Mouse (Mus musculus): Measurements from ENCODE around the gene Capn11. TPM values are rescaled to one million over a fixed set of nuclear protein-coding genes. Genes with fewer than 3 reads are reported as not detected.

Capn11 gene
- total and polyA plus RNA-seq, 2 experiments from 2014 or later, result 0.76 TPM; not detected in 1

- no peak overlapping the region for H3K4me2 ChIP-seq (ENCODE audit: low read depth, low read length)
- 62% methylated on average over 23 of the region's 23 CpGs for WGBS
- H3K9me3 ChIP-seq (replicated peaks; ENCODE audit: control insufficient read depth, low read length), result no peaks in the 10 kb centered on the region
- TF ChIP-seq CTCF (IDR thresholded peaks at IDR 0.05; ENCODE audit: low read depth) (no peak), EP300 (IDR thresholded peaks at IDR 0.05; ENCODE audit: low read depth) (no peak)
- peaks cover 24% of the 10 kb centered on the region for H3K4me1 ChIP-seq (ENCODE audit: control insufficient read depth, insufficient read depth)
- no peak overlapping the region for H3K4me3 ChIP-seq (ENCODE audit: low read depth, low read length)
- H3K27ac ChIP-seq (ENCODE audit: low read depth), result 0 out of 2 replicates have a peak overlapping the region, but pooled peaks have one; percentile 7
- H3K36me3 ChIP-seq (replicated peaks; ENCODE audit: control insufficient read depth, insufficient read depth, low read length), result peaks cover 10% of the 10 kb centered on the region; the same call in 1 of the 2 replicates
- H3K9ac ChIP-seq (replicated peaks; ENCODE audit: low read depth, low read length), result no peak overlapping the region
- no peaks in the 10 kb centered on the region for H3K27me3 ChIP-seq (ENCODE audit: control insufficient read depth, insufficient read depth, low read length)
- DNase-seq (ENCODE audit: low spot score), result no peak
- ATAC-seq (ENCODE audit: insufficient read depth, low read depth), result no peak
Observed at GRCm38 (mm10) chr17:45695227-45696120, 36.3 kb upstream of the Capn11 start.

- Histone ChIP-seq H3K4me1 (ENCODE audit: control insufficient read depth, insufficient read depth) (peaks cover 25% of the 10 kb centered on the region), H3K4me2 (ENCODE audit: low read depth, low read length) (peak overlapping the region; percentile 2; the same call in 1 of the 2 replicates), H3K9me3 (replicated peaks; ENCODE audit: control insufficient read depth, low read length) (no peaks in the 10 kb centered on the region), H3K27ac (ENCODE audit: low read depth) (no peak overlapping the region; the same call in 1 of the 2 replicates), H3K36me3 (replicated peaks; ENCODE audit: control insufficient read depth, insufficient read depth, low read length) (peaks cover 10% of the 10 kb centered on the region; the same call in 1 of the 2 replicates), H3K9ac (replicated peaks; ENCODE audit: low read depth, low read length) (no peak overlapping the region), H3K27me3 (ENCODE audit: control insufficient read depth, insufficient read depth, low read length) (no peaks in the 10 kb centered on the region), H3K4me3 (ENCODE audit: low read depth, low read length) (no peak overlapping the region)
- 48% methylated on average over 18 of the region's 18 CpGs for WGBS
- ATAC-seq (ENCODE audit: insufficient read depth, low read depth) (peak; percentile 28; the same call in 1 of the 2 replicates), DNase-seq (ENCODE audit: low spot score) (no peak)
- TF ChIP-seq EP300 (IDR thresholded peaks at IDR 0.05; ENCODE audit: low read depth) (no peak), CTCF (IDR thresholded peaks at IDR 0.05; ENCODE audit: low read depth) (no peak)
Observed at GRCm38 (mm10) chr17:45693812-45694565, 34.9 kb upstream of the Capn11 start.

DNA sequence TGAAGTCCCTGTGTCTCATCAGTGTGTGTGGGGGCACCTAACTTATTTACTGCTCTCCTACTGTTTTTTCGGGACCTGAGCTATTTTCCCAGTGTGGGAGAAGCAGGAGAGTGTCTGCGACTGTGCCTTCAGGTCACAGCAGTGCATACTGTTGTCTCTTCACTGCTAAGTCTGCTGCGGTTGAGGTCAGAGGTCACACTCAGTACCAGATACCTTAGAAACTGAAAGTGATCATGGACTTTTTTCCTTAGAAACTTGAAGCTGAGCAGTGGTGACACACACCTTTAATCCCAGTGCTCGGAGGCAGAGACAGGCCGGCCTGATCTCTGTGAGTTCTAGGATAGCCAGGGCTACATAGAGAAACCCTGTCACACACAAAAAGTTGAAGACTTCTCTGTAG is 33.0 kb upstream of the Capn11 start:
- Histone ChIP-seq H3K27ac (ENCODE audit: low read depth) (no peak overlapping the region), H3K9ac (replicated peaks; ENCODE audit: low read depth, low read length) (no peak overlapping the region), H3K36me3 (replicated peaks; ENCODE audit: control insufficient read depth, insufficient read depth, low read length) (no peaks in the 10 kb centered on the region; the same call in 1 of the 2 replicates), H3K4me3 (ENCODE audit: low read depth, low read length) (no peak overlapping the region), H3K27me3 (ENCODE audit: control insufficient read depth, insufficient read depth, low read length) (no peaks in the 10 kb centered on the region), H3K4me2 (ENCODE audit: low read depth, low read length) (no peak overlapping the region), H3K9me3 (replicated peaks; ENCODE audit: control insufficient read depth, low read length) (no peaks in the 10 kb centered on the region), H3K4me1 (ENCODE audit: control insufficient read depth, insufficient read depth) (peaks cover 36% of the 10 kb centered on the region)
- DNase-seq (ENCODE audit: low spot score), result no peak
- no peak for ATAC-seq (ENCODE audit: insufficient read depth, low read depth)
- WGBS, result 91% methylated on average over 5 of the region's 5 CpGs
- TF ChIP-seq CTCF (IDR thresholded peaks at IDR 0.05; ENCODE audit: low read depth) (no peak), EP300 (IDR thresholded peaks at IDR 0.05; ENCODE audit: low read depth) (no peak)

DNA sequence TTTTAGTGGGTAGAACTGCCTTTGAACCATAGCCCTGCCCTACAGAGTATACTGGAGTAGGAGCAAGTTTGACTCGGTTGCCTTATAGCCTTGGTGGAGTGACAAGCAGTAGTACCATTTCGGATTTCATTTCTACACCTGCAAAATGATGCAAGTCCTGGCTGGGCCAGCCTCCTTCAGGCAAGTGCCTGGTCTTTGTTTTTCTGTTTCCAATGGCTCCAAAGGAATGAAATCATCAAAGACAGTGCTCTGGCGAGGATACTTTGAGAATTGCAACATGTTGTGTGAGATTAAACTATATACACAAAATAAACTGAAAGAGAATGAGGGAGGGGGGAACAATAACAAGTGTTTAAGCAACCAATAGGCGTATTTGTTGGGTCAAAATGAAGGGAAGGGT is 30.9 kb upstream of the Capn11 start:
- H3K27me3 ChIP-seq (ENCODE audit: control insufficient read depth, insufficient read depth, low read length), result no peaks in the 10 kb centered on the region
- no peaks in the 10 kb centered on the region for H3K36me3 ChIP-seq (replicated peaks; ENCODE audit: control insufficient read depth, insufficient read depth, low read length)
- no peak overlapping the region for H3K4me3 ChIP-seq (ENCODE audit: low read depth, low read length)
- ATAC-seq (ENCODE audit: insufficient read depth, low read depth), result no peak
- DNase-seq (ENCODE audit: low spot score), result no peak
- H3K9ac ChIP-seq (replicated peaks; ENCODE audit: low read depth, low read length), result no peak overlapping the region
- no peak for TF ChIP-seq EP300 (IDR thresholded peaks at IDR 0.05; ENCODE audit: low read depth)
- no peak for TF ChIP-seq CTCF (IDR thresholded peaks at IDR 0.05; ENCODE audit: low read depth)
- no peak overlapping the region for H3K4me2 ChIP-seq (ENCODE audit: low read depth, low read length)
- no peaks in the 10 kb centered on the region for H3K9me3 ChIP-seq (replicated peaks; ENCODE audit: control insufficient read depth, low read length)
- H3K27ac ChIP-seq (ENCODE audit: low read depth), result no peak overlapping the region
- peaks cover 35% of the 10 kb centered on the region for H3K4me1 ChIP-seq (ENCODE audit: control insufficient read depth, insufficient read depth)
- WGBS, result 87% methylated on average over 4 of the region's 4 CpGs

DNA sequence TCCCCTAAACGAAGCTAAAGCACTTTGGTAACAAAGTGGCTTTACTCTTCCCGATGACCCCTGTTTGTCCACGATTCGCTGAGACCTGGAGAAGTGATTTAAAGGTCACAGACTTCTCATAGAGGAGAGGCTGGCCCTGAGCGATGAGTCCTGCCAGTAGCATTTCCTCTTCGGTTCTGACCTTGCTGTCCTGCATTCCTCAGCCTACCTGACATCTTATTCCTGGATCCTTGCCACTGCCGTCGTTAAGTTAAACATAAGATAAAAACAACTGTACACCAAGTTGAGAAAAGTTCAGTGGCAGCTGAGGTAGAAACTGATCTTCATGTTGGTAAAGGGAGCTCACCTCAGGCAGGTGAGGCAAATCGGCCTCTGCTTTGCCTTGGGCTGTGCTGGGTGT is 30.0 kb upstream of the Capn11 start:
- 49% methylated on average over 9 of the region's 9 CpGs for WGBS
- Histone ChIP-seq H3K9ac (replicated peaks; ENCODE audit: low read depth, low read length) (no peak overlapping the region), H3K27ac (ENCODE audit: low read depth) (peak overlapping the region; percentile 17; the same call in 1 of the 2 replicates)

More for the DNA sequence above, 30.0 kb upstream of the Capn11 start:
- no peak overlapping the region for H3K4me2 ChIP-seq (ENCODE audit: low read depth, low read length)
- H3K27me3 ChIP-seq (ENCODE audit: control insufficient read depth, insufficient read depth, low read length), result no peaks in the 10 kb centered on the region
- DNase-seq (ENCODE audit: low spot score) (no peak), ATAC-seq (ENCODE audit: insufficient read depth, low read depth) (no peak)
- no peak for TF ChIP-seq EP300 (IDR thresholded peaks at IDR 0.05; ENCODE audit: low read depth)
- TF ChIP-seq CTCF (IDR thresholded peaks at IDR 0.05; ENCODE audit: low read depth), result no peak
- no peaks in the 10 kb centered on the region for H3K9me3 ChIP-seq (replicated peaks; ENCODE audit: control insufficient read depth, low read length)
- no peak overlapping the region for H3K4me3 ChIP-seq (ENCODE audit: low read depth, low read length)
- H3K4me1 ChIP-seq (ENCODE audit: control insufficient read depth, insufficient read depth), result peaks cover 28% of the 10 kb centered on the region
- H3K36me3 ChIP-seq (replicated peaks; ENCODE audit: control insufficient read depth, insufficient read depth, low read length), result no peaks in the 10 kb centered on the region
